Mouse (Mus musculus) erythroblast, embryonic 14.5 days (primary cell): ENCODE data around the gene Zkscan7. TPM values are rescaled to one million over a fixed set of nuclear protein-coding genes. Genes with fewer than 3 reads are reported as not detected.
A peak's percentile ranks its signal among the peaks of the same experiment; 100 is the strongest.

ENCODE experiments used
- H3K27me3 ChIP-seq: 2 replicates; pipeline ENCODE4 v1.6.1; 2012; ENCODE audit warnings: inconsistent platforms; ENCODE audit not compliant: control insufficient read depth
- H3K36me3 ChIP-seq: 2 replicates; pipeline ENCODE4 v1.6.1; 2012; ENCODE audit warnings: mild to moderate bottlenecking, inconsistent platforms; ENCODE audit not compliant: control insufficient read depth
- H3K4me1 ChIP-seq: 2 replicates; pipeline ENCODE4 v1.6.1; 2012; ENCODE audit warnings: inconsistent platforms; ENCODE audit not compliant: control insufficient read depth
- H3K4me3 ChIP-seq: replicated peaks from 2 replicates; pipeline ENCODE3; 2012; ENCODE audit warnings: moderate library complexity, mild to moderate bottlenecking, inconsistent platforms
- H3K9me3 ChIP-seq: 2 replicates; pipeline ENCODE4 v1.6.1; 2012; ENCODE audit warnings: low read length, inconsistent platforms, mixed read lengths; ENCODE audit not compliant: control insufficient read depth
- GATA1 ChIP-seq: IDR thresholded peaks from 2 replicates; pipeline ENCODE4 v1.6.1; 2012; ENCODE audit warnings: low read length, inconsistent platforms, mixed read lengths
- TAL1 ChIP-seq: IDR thresholded peaks from 3 replicates; pipeline ENCODE4 v1.6.1; 2012; ENCODE audit warnings: low read length, inconsistent platforms, mixed read lengths
- polyA plus RNA-seq: library from polyadenylated mRNA; stranded (reverse); fragments of >175 nt; gene quantifications from 2 replicates; pipeline ENCODE4 v1.2.3, GENCODE M21; 2012

Gene Zkscan7
- polyA plus RNA-seq, 1 experiment: not detected

DNA sequence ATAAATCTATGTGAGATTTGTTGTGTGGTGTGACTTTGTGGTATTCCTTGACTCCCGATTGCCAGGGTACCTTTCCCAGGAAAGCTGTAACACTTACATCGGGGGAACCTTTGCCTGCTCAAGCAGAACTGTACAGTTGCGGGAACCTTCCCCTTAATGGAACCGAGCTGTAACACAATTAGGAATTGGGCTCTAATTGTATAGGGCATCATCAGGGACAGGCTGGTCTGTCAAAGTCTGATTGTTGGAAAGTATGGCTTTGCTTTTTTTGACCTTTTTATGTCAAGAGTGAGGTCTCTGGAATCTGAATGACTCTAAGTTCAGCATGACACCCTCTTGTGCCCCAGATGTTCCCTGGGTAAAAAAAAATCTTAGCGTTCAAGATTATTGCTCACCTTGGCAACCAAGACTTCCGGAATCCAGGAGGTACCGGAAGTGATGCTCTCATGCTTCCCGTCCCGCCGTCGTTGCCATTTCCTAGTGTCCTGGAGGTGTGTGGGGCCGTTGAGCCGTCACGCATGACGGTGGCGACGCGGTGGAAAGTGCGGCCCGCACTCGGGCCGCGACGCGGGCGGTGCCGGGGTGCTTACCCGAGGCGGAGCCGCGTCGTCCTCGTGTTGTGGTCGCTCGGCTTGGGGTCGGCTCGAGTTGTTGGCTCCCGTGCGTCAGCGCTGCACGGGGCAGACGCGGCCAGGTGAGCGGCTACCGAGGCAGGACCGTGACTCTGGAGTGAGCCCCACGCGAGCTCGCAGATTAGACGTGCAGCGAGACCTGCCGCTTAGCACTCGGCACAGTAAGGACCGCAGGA, 1.1 kb downstream of the Zkscan7 start:
- no peak for TF ChIP-seq GATA1
- Histone ChIP-seq H3K4me1 (peaks cover 11% of the 10 kb centered on the region), H3K36me3 (no peaks in the 10 kb centered on the region), H3K4me3 (peak overlapping the region; percentile 68), H3K9me3 (no peaks in the 10 kb centered on the region), H3K27me3 (peaks cover 10% of the 10 kb centered on the region)

DNA sequence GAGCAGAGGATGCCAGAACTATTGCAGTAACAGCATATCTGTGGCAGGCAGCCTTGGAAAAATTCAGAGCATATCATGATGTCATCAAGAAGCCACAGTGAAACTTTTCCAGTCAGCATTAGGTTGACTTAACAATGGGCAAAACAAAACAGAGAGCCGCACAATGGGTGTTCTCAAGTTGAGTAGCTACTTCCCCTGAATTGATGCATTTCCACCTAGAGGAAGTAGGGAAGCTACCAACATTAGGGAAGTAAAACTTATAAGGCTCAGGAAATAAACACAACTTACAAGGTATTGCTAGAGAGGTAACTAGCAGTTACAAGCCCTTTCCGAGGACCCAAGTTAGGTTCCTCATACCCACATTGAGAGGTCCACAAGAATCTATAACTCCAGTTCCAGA, 15.6 kb downstream of the Zkscan7 start:
- Histone ChIP-seq H3K36me3 (no peaks in the 10 kb centered on the region), H3K9me3 (peaks cover 6% of the 10 kb centered on the region), H3K27me3 (peaks cover 10% of the 10 kb centered on the region), H3K4me3 (no peak overlapping the region), H3K4me1 (no peaks in the 10 kb centered on the region)
- no peak for TF ChIP-seq GATA1
- TF ChIP-seq TAL1: no peak

DNA sequence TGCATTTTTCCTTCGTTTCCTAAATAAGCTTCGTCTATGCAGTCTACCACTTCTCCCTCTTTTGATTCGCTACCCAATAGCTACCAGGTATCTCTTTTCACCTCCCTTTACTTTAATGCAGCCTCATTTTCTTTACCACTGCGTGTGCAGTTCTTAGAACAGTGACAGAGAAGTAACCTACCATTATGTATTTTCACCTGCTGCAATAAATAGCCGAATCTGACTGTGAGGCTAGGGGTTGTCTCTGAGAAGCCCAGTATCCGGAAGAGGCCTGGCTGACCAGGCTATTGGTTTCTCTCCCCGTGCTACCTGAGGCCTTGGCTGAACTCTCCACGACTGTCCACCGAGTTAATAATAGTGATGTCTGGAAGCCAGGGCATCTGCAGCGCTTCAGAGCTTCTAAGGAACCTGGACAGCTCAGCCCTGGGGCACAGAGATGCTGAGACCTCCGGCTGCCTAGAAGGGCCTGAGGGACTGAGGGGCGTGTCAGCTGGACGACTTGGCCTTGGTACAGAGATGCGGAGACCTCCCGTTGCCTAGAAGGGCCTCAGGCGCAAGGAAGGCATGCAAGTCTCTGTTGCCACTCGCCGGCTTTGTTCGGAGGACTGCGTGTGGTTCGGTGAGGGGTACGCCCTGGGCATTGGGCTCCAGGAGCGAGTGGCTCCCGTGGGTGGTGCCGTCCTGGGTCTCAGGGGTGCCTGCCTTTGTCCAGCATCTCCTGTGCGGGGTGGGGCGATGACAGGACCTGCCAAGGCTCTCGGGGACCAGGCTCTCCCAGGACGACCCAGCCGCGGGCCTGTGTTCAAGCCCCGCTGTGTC, 17.4 kb downstream of the Zkscan7 start:
- Histone ChIP-seq H3K4me1 (no peaks in the 10 kb centered on the region), H3K4me3 (peak overlapping the region; percentile 36), H3K27me3 (peaks cover 10% of the 10 kb centered on the region), H3K36me3 (no peaks in the 10 kb centered on the region), H3K9me3 (peaks cover 5% of the 10 kb centered on the region)
- TF ChIP-seq GATA1 (no peak), TAL1 (no peak)

GRCm38 (mm10) chr9:122922436-122922835, 37.0 kb downstream of the Zkscan7 start:
- H3K4me3 ChIP-seq: peak overlapping the region; percentile 62
- no peaks in the 10 kb centered on the region for H3K9me3 ChIP-seq
- H3K27me3 ChIP-seq: peaks cover 50% of the 10 kb centered on the region
- peaks cover 6% of the 10 kb centered on the region for H3K36me3 ChIP-seq
- H3K4me1 ChIP-seq: peaks cover 6% of the 10 kb centered on the region
- TF ChIP-seq TAL1 (no peak), GATA1 (no peak)

GRCm38 (mm10) chr9:122922936-122923381, 37.5 kb downstream of the Zkscan7 start, which contains the start of gene Zfp105:
Zfp105 (plus strand) TSS chr9:122923072.
- Histone ChIP-seq H3K4me1 (peaks cover 6% of the 10 kb centered on the region), H3K36me3 (peaks cover 7% of the 10 kb centered on the region), H3K27me3 (peaks cover 45% of the 10 kb centered on the region), H3K9me3 (no peaks in the 10 kb centered on the region), H3K4me3 (peak within 1 kb of the TSS; percentile 62)
- no peak for TF ChIP-seq TAL1
- no peak for TF ChIP-seq GATA1

DNA sequence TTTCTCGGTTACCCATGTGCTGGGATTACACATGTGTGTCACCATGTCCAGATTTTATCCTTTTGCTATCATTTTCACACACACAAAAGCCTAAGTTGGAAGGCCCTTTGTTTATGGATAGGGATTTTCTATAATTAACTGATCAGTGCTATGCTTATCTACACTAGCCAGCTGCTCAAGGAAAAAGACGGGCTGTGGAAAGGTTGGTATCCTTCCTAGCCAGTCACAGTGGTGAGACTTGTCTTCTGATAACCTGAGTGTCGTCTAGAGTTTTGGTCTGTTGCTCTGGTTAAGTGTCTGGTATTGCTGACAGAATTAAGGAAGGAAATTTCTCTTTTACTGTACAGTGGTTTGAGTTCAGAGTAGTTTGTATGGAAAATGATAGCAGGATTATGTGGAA, 43.4 kb downstream of the Zkscan7 start:
- Histone ChIP-seq H3K9me3 (peaks cover 6% of the 10 kb centered on the region; the same call in 1 of the 2 replicates), H3K36me3 (peaks cover 18% of the 10 kb centered on the region), H3K4me1 (peaks cover 1% of the 10 kb centered on the region; the same call in 1 of the 2 replicates)

More for the DNA sequence above, 43.4 kb downstream of the Zkscan7 start:
- Histone ChIP-seq H3K4me3 (no peak overlapping the region), H3K27me3 (peaks cover 4% of the 10 kb centered on the region)
- TF ChIP-seq GATA1 (no peak), TAL1 (no peak)

Other genes starting within 250 kb of the Zkscan7 start
- 0.12 TPM in 1 of 2 replicates, not detected in the other for gene Topaz1, start 138.3 kb upstream of the Zkscan7 start, polyA plus RNA-seq
- gene Tcaim, start 80.1 kb upstream of the Zkscan7 start, polyA plus RNA-seq: not detected in 2 replicates
- gene Gm35549, start 41.6 kb upstream of the Zkscan7 start, polyA plus RNA-seq: not detected in 2 replicates
- gene Zfp445, start 19.7 kb upstream of the Zkscan7 start, polyA plus RNA-seq: 0.45 and 0.46 TPM in 2 replicates
- gene Zfp105, start 37.4 kb downstream of the Zkscan7 start, polyA plus RNA-seq: not detected in 2 replicates
- 0.46 and 0.77 TPM in 2 replicates for gene 1110059G10Rik, start 65.3 kb downstream of the Zkscan7 start, polyA plus RNA-seq
- gene Kif15, start 65.4 kb downstream of the Zkscan7 start, polyA plus RNA-seq: 1.1 and 1.6 TPM in 2 replicates
- 0.04 and 0.30 TPM in 2 replicates for gene Tmem42, start 135.6 kb downstream of the Zkscan7 start, polyA plus RNA-seq
- 0.04 TPM in 1 of 2 replicates, not detected in the other for gene Tgm4, start 149.0 kb downstream of the Zkscan7 start, polyA plus RNA-seq
- gene Zdhhc3, start 227.5 kb downstream of the Zkscan7 start, polyA plus RNA-seq: 3.2 and 3.3 TPM in 2 replicates
- 0.53 and 0.86 TPM in 2 replicates for gene Exosc7, start 227.5 kb downstream of the Zkscan7 start, polyA plus RNA-seq